Mouse (Mus musculus) Muller cell, postnatal 12 days (primary cell): ENCODE results near the gene Adgrg6.

Experiments
- DNase-seq: peaks from one replicate; pipeline ENCODE4 v3.0.0-alpha.2; 2015; ENCODE audit errors: inconsistent ontology term

The Adgrg6 gene

DNA sequence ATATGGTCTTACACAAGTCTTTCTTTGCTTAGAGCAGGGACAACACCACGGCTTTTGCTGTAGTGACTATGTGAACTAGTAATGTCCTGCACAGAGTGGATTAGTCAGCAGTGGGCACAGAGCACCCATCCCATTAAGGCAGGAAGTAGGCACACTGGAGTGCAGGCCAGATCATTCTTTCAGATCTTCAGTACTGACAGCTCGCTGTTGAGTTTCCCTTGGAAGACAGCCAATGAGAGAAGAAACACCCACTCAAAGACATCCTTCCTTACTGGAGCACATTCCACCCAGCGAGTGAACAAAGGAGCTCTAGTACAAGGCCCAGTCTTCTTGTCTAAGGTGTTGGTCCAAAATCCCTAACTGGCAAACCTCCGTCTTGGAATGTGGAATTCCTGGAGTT lies 53.6 kb downstream of the Adgrg6 start:
- DNase-seq: peak; percentile 78

- peak; percentile 12 for DNase-seq
Observed at GRCm38 (mm10) chr10:14483257-14483656, 62.2 kb downstream of the Adgrg6 start.

- peak; percentile 76 for DNase-seq
Observed at GRCm38 (mm10) chr10:14482483-14482882, 63.0 kb downstream of the Adgrg6 start.

DNA sequence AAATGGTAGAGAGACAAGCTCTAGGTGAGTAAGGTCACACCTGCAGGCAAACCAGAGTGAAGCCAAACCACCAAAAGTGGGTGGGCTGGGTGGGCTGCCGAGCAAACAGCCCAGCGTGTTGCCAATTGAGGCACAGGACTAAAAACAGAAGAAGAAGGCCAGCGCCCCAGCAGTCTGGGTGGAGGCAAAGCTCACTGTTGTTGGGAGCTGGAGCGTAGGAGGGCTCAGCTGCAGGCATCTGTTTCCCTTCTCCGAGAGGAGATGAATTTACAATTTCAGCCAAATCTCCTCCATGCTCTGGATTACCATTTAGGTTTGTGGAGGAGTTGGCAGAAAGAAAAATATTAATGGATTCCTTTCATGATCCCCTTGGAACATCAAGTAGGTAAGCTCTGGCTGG lies 64.5 kb downstream of the Adgrg6 start:
- DNase-seq: no peak

DNA sequence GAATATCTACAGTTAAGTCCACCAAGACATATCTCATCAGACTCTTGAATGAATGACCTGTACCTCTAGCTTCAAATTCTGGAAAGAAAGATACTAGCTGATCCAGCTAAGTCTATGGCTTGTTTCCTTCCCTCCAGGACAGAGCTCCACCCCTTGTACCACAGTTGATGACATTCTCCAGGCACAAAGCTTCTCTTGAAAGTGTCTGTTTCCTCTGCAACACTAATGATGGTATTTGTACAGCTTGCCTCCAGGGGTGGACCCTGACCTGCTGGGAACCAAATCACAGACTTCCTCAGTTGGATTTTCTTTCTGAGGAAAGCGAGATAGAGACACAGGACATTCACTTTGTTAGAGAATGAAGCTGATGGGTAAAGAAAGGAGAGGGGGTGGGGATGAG lies 69.1 kb downstream of the Adgrg6 start:
- DNase-seq: no peak

DNA sequence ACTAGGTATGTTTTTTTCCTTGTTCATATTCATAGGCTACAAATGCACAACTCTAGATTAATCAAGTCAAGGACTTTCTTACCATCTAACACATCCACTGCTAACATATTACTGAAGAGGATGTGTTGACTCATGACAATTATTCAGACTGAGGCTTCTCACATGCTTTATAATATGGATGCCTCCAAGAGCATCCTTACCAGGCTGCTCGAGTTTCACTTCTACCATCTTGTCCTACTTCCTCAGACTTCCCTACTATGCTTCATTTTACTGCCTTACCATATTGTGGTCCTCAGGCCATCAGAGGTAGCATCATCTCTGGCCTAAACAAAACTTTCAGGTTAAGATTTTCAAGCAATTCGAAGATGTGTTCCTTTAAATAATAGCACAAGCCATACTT lies 69.8 kb downstream of the Adgrg6 start:
- no peak for DNase-seq

DNA sequence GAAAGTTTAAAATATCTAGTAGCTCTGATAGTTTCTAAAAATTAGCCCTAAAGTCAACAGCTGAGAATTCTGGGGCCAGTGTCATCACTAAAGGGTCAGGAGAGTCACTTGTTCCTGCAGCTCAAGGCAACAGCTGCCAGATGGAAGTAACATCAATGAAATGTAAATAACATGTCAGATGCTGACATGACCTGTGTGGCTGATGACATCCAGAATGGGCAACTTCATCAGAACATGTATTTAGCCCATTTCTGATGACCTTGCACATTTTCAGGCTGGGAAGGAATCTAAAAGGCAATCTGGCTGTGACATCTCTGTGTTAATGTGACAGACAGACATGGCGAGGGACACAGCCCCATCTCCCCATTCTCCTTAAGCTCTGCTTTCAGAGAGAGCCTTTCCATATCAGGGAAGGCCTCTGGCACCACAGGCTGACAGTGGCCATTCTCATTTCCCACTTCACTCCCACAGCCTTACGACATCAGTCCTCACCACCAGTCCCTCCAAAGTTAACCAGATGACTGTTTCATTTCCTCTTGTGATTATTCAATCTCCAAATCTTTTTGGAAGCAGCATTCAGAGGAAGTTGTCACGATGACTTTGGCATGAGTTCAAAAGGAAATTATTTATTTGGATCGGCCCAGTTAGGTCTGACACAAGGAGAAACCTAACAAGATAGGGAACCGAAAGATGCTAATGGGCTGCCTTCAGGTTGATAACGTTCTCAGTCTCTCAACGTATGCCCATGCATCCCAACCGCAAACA lies 70.7 kb downstream of the Adgrg6 start:
- DNase-seq: no peak

- peak; percentile 68 for DNase-seq
Observed at GRCm38 (mm10) chr10:14471039-14471550, 74.4 kb downstream of the Adgrg6 start.

GRCm38 (mm10) chr10:14468623-14469022 lies 76.8 kb downstream of the Adgrg6 start:
- peak; percentile 9 for DNase-seq

- peak; percentile 73 for DNase-seq
Observed at GRCm38 (mm10) chr10:14463796-14464511, 81.5 kb downstream of the Adgrg6 start.

GRCm38 (mm10) chr10:14460933-14461514 lies 84.4 kb downstream of the Adgrg6 start:
- DNase-seq: no peak

- DNase-seq: no peak
Observed at GRCm38 (mm10) chr10:14460252-14460932, 85.1 kb downstream of the Adgrg6 start.

GRCm38 (mm10) chr10:14459819-14460218 lies 85.6 kb downstream of the Adgrg6 start:
- DNase-seq: no peak

- no peak for DNase-seq
Observed at GRCm38 (mm10) chr10:14459330-14459729, 86.1 kb downstream of the Adgrg6 start.

DNA sequence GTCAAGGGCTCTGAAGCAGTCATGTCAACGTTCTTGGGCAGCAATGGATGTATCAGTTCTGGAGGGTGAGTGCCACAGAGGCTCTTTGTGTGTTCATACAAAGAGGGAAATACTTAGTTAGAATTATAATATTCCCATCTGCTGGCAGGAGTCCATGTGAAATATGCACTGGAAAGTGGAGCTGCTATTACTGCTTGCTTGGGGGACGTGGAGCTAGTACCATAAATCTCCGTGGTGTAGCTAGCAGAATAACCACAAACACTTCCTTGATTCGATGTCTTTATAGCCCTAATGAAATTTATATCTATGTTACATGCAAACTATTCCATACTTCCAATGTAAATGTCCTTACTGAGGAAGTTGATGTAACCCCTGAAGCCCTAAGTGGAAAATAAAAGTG lies 91.0 kb downstream of the Adgrg6 start:
- no peak for DNase-seq

DNA sequence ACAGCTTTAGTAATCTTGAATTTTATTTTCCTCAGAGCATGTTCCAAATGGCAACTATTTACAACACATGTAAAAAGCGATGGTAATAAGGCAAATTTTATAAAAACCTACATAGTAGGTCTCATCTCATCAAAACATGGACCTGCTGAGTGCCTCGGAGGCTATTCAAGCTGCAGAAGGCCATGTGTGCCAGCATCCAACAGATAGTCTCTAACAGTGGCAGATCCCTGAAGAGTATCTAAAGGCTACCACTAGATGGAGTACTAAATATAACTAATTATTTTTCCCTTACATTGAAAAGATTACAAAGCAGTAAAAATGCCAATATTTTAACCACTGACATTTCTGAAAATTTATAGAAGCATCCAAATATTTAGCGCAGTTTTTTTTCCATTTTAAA lies 93.6 kb downstream of the Adgrg6 start:
- DNase-seq: peak; percentile 10

GRCm38 (mm10) chr10:14450073-14450472 lies 95.4 kb downstream of the Adgrg6 start:
- no peak for DNase-seq

DNA sequence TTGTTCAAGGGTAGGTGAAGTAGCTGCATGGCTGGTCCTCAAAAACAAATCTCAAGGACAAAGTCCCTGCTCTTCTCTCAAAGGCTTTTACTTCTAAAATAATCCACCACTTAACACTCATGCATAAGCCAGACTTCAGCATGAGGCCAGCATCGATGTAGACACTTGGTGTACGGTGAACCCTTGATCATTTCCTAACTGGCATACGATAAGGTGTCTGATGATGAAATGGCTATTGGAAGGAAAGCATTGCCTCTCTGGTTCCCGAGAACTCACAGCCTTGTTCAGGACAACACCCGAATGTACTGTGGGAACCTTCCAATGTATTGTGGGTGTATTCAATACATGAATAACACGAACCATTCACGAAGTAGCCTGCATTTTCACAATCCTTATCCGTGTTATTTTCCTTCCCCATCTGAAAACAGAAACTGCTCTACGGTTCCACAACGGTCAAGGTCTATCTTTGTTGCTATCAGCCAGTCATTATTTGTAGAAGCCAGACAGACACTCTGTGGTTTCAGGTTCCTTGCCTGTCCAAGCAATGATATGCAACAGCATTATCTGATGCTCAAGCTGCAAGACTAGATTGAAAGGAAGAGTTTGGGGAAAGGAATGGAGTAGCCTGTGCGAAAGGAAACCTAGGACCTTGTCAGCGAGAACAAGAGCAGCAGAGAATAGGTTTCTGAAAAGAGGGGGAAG lies 99.7 kb downstream of the Adgrg6 start:
- DNase-seq: no peak

GRCm38 (mm10) chr10:14440860-14441579 lies 104.4 kb downstream of the Adgrg6 start:
- DNase-seq: no peak

DNA sequence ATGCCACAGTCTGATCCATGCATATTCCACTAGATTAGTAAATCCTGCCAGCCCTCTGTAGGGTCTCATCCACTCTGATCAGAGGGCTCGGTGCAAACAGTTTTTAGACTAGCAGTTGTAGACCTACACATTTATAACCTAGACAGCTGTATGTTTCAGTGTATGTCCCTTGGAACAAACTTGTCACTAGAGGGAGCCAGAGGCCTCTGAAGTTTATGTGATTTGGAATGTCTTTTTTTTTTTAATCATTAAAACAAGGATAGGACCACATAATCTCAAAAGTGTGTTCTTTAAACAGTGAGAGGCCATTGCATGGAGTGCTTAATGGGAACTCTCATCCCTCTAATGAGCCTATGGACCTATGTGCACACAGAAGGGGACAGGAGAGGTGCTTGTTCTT lies 141.4 kb downstream of the Adgrg6 start:
- DNase-seq: no peak

DNA sequence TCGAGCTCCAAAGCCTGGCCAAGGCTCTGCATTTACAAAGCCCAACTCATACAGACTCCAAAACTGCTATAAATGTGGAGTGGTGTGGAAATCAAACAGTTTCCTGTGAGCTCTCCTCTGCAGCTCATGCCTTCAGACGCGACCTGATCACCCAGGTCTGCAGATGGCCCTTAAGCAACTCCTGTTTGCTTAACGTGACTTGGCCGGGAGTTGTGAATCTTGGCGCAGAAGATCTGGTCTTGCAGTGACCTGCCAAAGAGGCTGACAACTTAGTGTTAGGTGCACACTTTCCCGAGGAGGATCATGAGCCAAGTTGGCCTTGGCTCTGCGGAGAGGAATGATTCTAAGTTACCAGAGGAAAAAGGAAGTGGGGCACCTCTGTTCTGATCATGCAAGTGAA lies 143.7 kb downstream of the Adgrg6 start:
- DNase-seq: no peak
